Mouse (Mus musculus): ENCODE data around the gene Ccdc80.
A peak's percentile ranks its signal among the peaks of the same experiment; 100 is the strongest.

Ccdc80 gene

DNA sequence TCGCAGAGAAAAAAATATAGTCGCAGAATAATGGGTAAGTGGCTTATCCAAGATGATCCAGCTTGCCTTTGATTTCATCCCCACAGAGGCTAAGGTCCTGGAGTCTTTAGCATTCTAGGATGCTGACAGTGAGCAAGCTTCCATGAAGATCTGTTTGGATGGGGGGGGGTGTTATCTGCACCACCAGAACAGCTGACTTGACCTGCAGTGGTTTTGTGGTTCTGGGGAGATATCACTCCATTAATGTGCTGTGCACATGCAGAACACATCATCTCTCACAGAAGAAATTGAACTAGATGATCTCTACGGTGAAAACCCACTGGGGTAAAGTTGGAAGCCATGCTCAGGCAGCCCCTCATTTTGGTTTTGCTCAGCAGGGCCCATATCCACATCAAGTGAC lies 24.0 kb downstream of the Ccdc80 start:
- DNase-seq (ENCODE audit: low spot score) = no peak

DNA sequence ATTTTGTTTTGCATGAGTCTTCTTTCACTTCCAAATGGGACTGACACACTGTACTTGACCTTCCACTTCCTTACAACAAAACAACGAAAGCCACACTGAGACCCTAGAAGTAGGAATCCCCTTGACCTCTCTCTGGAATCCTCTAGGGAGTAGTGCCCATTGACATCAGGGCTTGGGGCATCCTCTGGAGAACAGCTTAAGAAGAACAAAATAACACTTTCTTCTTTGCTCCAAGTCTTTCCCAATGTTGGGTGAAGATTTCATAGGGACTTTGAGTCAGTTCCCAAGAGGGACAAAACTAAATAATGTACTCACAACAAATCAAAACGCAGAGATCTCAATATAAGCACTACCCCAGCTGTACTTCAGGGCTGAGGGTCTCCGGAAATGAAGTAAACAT lies 25.6 kb downstream of the Ccdc80 start:
- DNase-seq (ENCODE audit: low spot score) = no peak

DNA sequence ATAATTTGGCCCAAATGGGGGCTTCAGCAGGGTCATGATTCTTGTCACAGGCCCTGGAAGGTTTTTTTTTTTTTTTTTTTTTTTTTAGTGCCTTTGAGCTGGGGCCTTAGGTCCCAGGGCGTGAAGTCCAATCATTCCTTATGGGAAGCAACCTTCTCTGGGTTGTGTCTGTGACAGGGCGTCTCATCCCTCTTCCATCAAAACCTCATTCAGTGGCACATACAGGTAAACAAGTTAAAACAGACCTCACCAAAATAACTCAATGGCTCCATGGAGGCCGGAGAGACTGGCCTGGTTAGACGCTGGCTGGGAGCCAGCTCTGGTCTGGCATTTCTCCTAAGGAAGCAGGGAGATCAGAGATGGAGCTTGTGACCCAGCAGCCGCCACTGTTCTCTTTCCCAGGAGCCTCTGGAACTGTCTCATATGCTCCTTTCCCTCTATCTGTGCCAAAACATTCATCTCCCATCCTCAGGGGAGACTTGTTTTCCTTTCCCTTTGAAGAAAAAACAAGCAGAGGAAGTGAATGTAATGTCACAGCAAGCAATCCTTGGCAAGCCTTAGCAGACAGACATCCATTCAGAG lies 27.7 kb downstream of the Ccdc80 start:
- DNase-seq (ENCODE audit: low spot score) = no peak

DNA sequence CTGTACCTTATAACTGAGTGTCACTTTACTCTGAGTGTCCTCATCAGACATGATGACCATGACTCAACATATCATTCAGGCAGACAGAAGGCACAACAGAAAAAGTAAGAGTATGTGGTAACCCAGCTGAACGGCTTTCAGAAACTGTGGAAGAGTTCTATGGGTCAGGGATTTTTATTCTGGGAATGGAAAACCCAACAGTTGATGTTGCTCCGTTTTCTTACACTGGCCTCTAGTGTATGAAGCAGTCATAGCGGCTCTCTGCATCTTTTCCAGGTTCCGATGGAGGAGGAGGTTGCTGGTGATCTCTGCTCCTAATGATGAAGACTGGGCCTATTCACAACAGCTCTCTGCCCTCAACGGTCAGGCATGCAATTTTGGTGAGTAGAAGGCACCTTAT lies 29.4 kb downstream of the Ccdc80 start:
- no peak for DNase-seq (ENCODE audit: low spot score)

DNA sequence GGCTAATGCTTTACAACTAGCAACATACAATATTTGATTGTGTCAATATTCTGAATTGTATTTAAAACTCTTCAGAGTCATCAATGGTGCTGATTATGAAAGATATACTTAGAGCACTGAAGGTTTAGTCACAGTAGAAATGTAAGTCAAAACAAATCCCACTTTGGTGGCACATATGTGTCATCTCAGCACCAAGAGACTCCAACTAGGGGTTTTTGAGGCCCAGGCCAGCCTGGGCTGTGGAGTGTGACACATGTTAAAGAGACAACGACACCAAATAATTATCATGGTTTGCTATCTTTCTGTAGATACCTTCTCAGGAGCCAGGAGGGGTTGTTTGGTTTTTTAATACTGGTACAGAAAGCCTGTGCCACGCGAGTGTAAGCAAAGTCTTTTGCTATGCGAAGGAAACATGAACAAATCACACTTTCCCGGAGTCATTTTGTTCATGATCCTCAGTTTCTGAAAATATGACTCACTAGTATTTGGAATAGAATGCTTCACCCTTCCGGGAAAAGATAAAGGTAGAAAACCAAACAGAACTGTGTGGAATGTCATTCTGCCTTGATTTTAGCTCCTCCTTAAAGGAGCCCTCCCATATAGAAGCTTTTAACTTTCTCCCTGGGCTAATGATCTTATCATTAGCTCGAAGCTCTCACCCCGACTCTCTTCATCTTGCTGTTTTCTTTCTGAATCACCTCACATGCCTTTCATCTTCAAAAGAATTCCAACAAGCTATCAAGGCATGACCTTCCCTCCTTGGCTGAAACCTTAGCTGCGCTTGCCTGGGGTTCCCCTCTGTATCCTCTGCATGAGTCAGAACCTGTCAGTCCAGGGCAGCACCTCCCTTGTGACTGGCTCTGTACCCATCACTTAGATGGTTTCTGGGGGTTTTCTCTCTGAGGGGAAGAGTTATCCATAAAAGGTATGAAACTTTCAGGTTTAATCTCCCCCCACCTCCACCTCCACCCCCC lies 31.3 kb downstream of the Ccdc80 start:
- no peak for DNase-seq (ENCODE audit: low spot score)

DNA sequence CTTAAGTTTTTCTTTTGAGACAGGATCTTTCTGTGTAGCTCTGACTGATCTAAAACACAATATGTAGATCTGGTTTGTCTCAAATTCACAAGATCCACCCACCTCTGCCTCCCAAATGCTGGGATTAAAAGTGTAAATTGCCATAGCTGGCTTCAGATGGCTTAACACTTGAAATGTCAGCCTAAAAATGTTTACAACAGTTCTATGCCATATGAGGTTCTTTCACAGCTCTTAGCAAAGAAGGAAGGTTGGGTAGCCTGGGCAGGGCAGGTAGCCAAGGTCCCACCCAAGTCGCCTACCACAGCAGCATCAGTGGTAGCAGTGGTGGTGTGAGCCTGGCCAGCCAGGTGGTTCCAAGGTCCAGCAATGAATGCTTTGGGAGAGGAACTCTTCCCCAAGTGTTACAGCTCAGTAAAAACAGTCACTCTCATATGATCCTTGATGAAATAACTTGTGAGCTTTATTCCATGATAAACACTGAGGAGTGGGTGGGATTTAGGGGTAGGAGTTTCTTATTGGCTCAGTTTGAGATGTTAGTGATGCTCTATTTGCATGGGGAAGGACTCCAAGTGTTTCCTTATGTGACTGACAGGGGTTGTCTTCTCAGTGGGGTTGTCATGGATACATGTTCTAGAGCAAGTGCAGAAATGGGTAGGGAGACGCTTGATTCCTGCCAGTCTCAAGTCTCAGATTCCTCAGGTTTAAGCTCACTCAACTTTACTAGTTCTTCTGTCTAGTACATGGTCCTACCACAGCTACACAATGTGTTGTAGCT lies 34.9 kb downstream of the Ccdc80 start:
- DNase-seq (ENCODE audit: low spot score) = no peak

DNA sequence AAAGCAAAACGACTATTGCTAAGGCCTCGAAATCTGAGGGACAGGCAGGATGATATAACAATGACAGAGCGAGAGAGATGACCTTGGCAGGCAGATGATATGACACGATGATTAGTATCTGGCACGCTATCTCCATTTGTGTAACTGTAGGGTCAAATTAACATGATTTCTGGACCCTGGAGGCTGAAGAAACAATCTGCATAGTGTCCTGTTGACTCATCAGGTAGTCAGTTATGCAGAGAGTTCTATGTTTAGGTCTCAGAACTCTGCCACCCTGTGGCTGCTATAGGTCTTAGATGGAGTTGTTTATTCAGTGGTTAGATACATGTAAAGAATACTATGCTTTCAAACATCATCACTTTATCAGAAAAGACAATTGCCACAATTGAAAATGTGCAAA lies 48.5 kb downstream of the Ccdc80 start:
- DNase-seq (ENCODE audit: low spot score) = no peak

DNA sequence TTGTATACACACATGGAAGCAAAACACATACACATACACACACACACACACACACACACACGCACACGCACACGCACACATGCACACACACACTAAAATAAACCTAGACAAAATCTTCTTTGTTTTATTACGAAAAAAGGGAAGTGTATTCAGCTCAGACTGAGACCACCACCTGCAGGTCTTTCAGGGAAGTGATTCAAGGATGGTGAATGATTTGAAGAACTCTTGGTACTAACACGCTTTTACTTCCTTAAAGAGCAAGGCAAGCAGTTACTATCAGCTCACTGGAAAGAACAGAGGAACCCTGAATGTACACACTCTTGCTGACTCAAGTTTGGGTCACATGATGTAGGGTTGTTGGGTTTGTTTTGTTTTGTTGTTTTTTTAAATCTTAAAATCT lies 49.4 kb downstream of the Ccdc80 start:
- DNase-seq (ENCODE audit: low spot score) = no peak

DNA sequence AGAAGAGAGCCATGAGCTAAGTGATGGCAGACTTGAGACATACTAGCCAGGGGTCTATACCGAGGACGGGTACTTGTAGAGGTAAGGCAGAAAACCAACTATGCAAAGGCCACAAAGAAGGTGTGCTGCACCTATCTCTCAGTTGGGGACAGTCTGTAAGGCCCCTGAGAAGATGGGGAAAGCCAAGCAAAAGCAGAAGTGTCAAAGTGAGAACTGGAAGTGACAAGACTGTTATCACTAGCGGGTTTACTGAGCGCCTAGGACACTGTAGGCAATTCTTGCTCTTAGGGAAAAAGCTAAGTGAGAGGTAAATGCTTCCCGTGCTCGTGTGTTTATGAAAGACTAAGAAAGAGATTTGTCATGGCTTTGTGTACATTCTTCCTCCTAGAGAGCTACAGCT lies 51.9 kb downstream of the Ccdc80 start:
- DNase-seq (ENCODE audit: low spot score) = no peak

DNA sequence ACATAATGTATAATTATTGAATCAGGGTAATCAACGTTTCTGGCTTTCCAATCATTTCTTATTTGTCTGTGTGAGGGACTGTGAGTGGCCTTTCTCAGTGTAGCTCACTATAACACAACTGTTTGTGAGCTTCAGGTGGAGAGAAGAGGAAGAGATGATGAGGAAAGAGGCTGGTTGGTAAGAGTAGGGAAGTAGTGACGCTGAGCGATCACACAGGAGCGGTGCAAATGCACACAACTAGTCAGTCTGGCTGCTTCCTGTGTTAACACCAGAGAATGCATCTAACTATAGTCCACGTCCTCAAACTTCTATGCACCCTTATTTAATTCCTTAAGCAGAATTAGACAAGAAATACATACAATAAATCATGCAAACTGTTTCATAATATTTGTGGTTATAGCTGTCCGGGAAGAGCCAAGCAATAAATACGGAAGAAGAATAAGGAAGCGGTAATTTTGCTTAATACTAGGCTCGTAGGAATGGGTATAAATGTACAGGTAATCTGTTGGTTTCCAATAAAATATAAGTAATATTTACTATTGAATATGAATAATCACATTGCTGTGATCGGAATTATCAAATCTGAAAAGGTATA lies 55.4 kb downstream of the Ccdc80 start:
- DNase-seq (ENCODE audit: low spot score) = no peak

DNA sequence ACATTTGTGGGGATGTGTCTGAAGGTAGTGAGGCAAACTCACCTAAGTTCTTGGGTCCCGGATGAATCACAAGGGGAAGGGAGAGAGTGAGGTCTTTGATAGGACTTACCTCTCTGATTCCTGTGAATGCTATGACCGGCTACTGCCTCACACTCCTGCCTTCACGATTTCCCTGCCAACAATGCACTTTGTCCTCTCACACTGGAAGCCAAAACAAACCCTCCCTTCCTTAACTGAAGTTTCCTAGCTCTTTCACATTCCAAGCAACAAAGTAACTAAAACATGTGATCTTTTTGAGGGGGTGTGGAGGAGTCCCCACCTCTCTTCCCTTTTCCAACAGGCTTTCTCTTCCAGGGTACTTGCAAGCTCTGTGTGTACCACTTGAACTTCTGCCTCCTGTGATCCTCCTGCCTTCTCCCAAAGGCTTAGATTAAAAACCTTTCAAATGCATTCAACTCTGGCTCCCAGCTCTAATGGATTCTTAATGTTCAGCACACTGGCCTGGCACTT lies 61.6 kb downstream of the Ccdc80 start:
- no peak for DNase-seq (ENCODE audit: low spot score)

DNA sequence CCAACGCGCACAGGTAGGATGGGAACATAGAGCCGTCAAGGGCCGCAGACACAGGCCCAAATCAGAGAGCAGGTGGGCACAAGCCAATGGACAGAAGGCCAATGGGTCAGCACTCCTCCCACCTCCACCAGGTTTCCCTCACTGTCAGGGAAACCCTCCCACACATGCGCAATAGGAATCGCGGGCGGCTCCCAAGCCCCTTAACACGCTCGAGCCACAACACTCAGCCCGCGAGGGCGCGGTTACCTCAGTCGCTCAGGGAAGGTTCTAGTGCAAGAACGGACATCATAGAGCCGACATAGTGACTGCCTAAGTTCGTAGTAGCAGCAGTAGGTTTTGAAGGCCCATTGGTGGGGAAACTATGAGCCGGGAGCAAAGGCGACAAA lies 64.9 kb downstream of the Ccdc80 start:
- peak; percentile 24 for DNase-seq (ENCODE audit: low spot score)

DNA sequence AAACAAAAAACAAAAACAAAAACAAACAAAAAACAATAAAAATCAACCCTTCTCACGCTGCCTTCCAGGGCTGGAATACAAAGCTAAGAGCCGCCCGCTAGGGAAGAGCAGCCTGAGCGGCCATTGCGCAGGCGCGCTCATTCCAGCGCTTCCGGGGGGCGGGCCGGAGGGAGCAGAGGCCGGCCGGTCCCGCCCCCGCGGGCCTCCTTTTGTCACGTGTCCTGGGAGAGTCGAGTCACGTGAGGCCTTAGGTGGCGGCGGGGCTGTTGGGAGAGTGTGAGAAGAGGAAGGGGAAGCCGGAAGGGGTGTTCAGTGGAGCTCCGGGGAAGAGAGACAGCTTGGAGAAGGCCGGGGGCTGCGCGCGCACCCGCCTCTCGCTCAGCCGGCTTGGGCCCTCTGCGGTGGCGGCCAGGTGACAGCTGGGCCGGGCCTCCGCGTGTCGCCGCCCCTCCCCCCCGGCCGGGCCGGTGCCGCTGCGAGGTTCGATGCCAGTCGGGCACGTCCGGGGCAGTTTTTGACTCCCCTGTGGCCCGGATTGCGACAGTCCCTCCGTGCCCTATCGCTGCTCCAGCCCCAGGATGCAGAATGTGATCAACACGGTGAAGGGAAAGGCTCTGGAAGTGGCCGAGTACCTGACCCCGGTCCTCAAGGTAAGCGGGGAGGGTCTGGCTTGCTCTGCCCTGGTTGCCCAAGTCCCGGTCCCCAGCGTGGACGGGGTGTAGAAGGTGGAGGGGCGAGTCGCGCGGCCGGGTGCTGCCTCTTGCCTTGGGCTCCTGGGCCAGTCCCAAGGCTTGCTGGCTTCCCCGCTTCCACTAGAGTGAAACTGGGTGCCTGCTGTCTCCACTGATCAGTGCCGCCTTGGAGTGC lies 65.6 kb downstream of the Ccdc80 start, which contains the start of the genes Slc35a5 and Atg3:
TSS of gene Slc35a5 (minus strand) at position 185 of the 867 bp plus-strand sequence.
TSS of gene Atg3 (plus strand) at position 264 of the 867 bp plus-strand sequence.
- peak; percentile 86 for DNase-seq (ENCODE audit: low spot score)

DNA sequence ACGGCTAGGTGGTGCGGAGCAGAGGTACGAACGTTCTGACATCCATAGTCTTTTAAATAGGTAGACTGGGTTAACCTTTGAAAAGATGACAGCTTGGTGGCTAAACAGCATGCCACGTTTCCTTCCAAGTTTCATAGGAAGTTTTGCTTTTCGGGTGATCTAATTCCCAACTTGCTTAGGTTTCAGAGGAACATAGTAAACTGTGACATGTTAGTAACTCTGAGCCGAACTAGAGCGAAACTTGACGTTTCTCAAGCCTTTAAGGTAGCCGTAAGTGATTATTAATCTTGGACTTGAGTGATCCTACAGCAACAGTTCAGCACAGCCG lies 66.2 kb downstream of the Ccdc80 start:
- DNase-seq (ENCODE audit: low spot score) = no peak

Measured in urinary bladder, postnatal 10 days (tissue).